Mouse (Mus musculus): Measurements from ENCODE around the gene Mief2. TPM values are rescaled to one million over a fixed set of nuclear protein-coding genes. Genes with fewer than 3 reads are reported as not detected.

Mief2 gene
- total and polyA plus RNA-seq, 3 experiments: 13.4 to 14.6 TPM; not detected in 1

DNA sequence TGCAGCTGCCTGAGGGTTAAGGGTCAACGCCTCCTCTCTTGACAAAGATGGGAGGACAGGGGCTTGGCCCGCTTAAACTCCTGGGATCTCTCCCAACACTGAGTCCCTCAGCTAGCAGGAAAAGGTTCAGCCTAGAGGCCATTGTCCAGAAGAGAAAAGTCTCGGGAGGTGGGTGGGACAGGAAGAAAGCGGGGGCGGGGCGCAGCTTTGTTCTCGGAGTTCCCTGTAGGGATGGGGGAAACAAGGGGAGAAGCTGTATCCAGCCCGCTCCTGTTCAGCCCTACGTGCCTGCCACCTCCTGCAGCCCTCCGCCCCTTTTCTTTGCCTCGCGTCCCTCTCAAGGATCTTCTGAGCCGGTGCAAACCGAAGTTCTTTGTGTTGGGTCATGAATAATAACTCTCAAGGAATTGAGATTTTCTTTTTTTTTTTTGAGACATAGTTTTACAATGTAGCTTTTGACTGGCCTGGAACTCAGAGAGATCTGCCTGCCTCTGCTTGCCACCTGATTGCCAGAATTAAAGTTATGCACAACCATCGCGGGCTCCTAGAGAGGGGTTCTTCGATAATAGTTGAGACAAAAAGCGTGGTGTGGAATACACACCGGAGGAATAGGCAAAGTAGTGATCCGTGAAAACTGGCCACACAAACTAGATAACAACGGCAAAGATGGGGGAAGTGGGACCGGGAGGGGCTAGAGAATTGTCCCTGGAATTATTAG, 29.2 kb upstream of the Mief2 start:
- no peak for TF ChIP-seq JUND (IDR thresholded peaks at IDR 0.05; ENCODE audit: low read depth, low read length)
- 0 out of 2 replicates have a peak, but pooled peaks have one; percentile 23 for TF ChIP-seq MAX (IDR thresholded peaks at IDR 0.05; ENCODE audit: low read length)
- no peak for TF ChIP-seq NRF1 (IDR thresholded peaks at IDR 0.05; ENCODE audit: insufficient read depth, low read depth, low read length, poor library complexity, severe bottlenecking)
- TF ChIP-seq ZKSCAN1 (IDR thresholded peaks at IDR 0.05; ENCODE audit: low read depth, low read length): no peak
- no peak for TF ChIP-seq TCF12 (IDR thresholded peaks at IDR 0.05; ENCODE audit: low read depth, low read length)
- TF ChIP-seq RAD21 (IDR thresholded peaks at IDR 0.05; ENCODE audit: low read depth, low read length): no peak
- TF ChIP-seq E2F4 (IDR thresholded peaks at IDR 0.05; ENCODE audit: borderline replicate concordance, low read depth, low read length): no peak
- no peak; the same call in 1 of the 2 replicates for TF ChIP-seq ELF1 (IDR thresholded peaks at IDR 0.05; ENCODE audit: low read depth, low read length)
- TF ChIP-seq SMC3 (IDR thresholded peaks at IDR 0.05; ENCODE audit: low read depth, low read length): no peak
- TF ChIP-seq MAZ (IDR thresholded peaks at IDR 0.05; ENCODE audit: low read depth, low read length): peak; percentile 78
- no peak for TF ChIP-seq TBP (IDR thresholded peaks at IDR 0.05; ENCODE audit: low read depth, low read length)
- 0 out of 2 replicates have a peak, but pooled peaks have one; percentile 68 for TF ChIP-seq ZMIZ1 (IDR thresholded peaks at IDR 0.05; ENCODE audit: low read depth, low read length)
- no peak for TF ChIP-seq USF2 (IDR thresholded peaks at IDR 0.05; ENCODE audit: borderline replicate concordance in 1 of 2, insufficient read depth in 1 of 2, low read depth in 1 of 2, low read length in 2 of 2)
- no peak for TF ChIP-seq MEF2A (IDR thresholded peaks at IDR 0.05; ENCODE audit: extremely low read depth, insufficient replicate concordance, low read depth, low read length, poor library complexity, severe bottlenecking)
- TF ChIP-seq ZC3H11A (IDR thresholded peaks at IDR 0.05; ENCODE audit: low read depth, low read length): no peak
- TF ChIP-seq NELFE (IDR thresholded peaks at IDR 0.05; ENCODE audit: low read depth, low read length): peak; percentile 32; the same call in 1 of the 2 replicates
- TF ChIP-seq POLR2AphosphoS5 (IDR thresholded peaks at IDR 0.05; ENCODE audit: borderline replicate concordance, low read depth, low read length): no peak
- TF ChIP-seq RCOR1 (IDR thresholded peaks at IDR 0.05; ENCODE audit: low read depth, low read length): 0 out of 2 replicates have a peak, but pooled peaks have one; percentile 34
- no peak for TF ChIP-seq KAT2A (conservative IDR thresholded peaks at IDR 0.05; ENCODE audit: low read depth, low read length)
- TF ChIP-seq GATA1 (IDR thresholded peaks at IDR 0.05; ENCODE audit: low read depth, low read length): no peak
- peak; percentile 76; the same call in 1 of the 2 replicates for TF ChIP-seq CHD1 (IDR thresholded peaks at IDR 0.05; ENCODE audit: low read depth, low read length)
- TF ChIP-seq EP300 (IDR thresholded peaks at IDR 0.05; ENCODE audit: low read depth in 1 of 2, low read length in 2 of 2): no peak
- TF ChIP-seq SIN3A (IDR thresholded peaks at IDR 0.05; ENCODE audit: low read length): peak; percentile 37; the same call in 1 of the 2 replicates
- TF ChIP-seq POLR2A (IDR thresholded peaks at IDR 0.05; ENCODE audit: control insufficient read depth in 1 of 2, insufficient read depth in 1 of 2, low read depth in 1 of 2, low read length in 2 of 2, poor library complexity in 1 of 2): no peak
- TF ChIP-seq GABPA (IDR thresholded peaks at IDR 0.05; ENCODE audit: low read depth, low read length): no peak
- TF ChIP-seq POLR2AphosphoS2 (IDR thresholded peaks at IDR 0.05; ENCODE audit: low read length): no peak
- TF ChIP-seq CTCF (IDR thresholded peaks at IDR 0.05 in 2 of 3, conservative IDR thresholded peaks at IDR 0.05 in 1 of 3; ENCODE audit: control insufficient read depth in 1 of 3, insufficient read depth in 1 of 3, low read depth in 2 of 3, low read length in 3 of 3, poor library complexity in 1 of 3, severe bottlenecking in 1 of 3): no peak
- no peak for TF ChIP-seq CHD2 (IDR thresholded peaks at IDR 0.05; ENCODE audit: low read length)
- peak; percentile 29; the same call in 1 of the 2 replicates for TF ChIP-seq ZNF384 (IDR thresholded peaks at IDR 0.05; ENCODE audit: low read depth, low read length)
- no peak for TF ChIP-seq USF1 (IDR thresholded peaks at IDR 0.05; ENCODE audit: low read depth, low read length)
- no peak for TF ChIP-seq BHLHE40 (IDR thresholded peaks at IDR 0.05; ENCODE audit: borderline replicate concordance, low read depth, low read length)
- H3K4me3 ChIP-seq (ENCODE audit: control insufficient read depth in 1 of 2, insufficient read depth in 1 of 2, low read depth in 2 of 2, low read length in 2 of 2): peak overlapping the region; percentile 65 to 96
- peaks cover 4% of the 10 kb centered on the region; the same call in 1 of the 2 replicates for H3K79me2 ChIP-seq (ENCODE audit: control insufficient read depth, insufficient read depth, low read length, poor library complexity)
- peak; percentile 71 for DNase-seq (ENCODE audit: low read depth, low spot score)
- H3K36me3 ChIP-seq (ENCODE audit: control insufficient read depth in 1 of 2, insufficient read depth in 2 of 2, low read length in 2 of 2): peaks cover 0 to 10% of the 10 kb centered on the region in 2 experiments; a peak in 2 of 4 replicates
- H3K4me1 ChIP-seq (ENCODE audit: control insufficient read depth in 1 of 2, insufficient read depth in 2 of 2, low read length in 2 of 2): peaks cover 8 to 16% of the 10 kb centered on the region in 2 experiments
- H3K27me3 ChIP-seq (ENCODE audit: control insufficient read depth in 1 of 2, insufficient read depth in 2 of 2, low read length in 2 of 2): peaks cover 0 to 4% of the 10 kb centered on the region in 2 experiments; a peak in 1 of 4 replicates
- H3K27ac ChIP-seq (ENCODE audit: control insufficient read depth, low read depth, low read length): peak overlapping the region; percentile 17
- H3K9me3 ChIP-seq (replicated peaks; ENCODE audit: insufficient read depth, low read length): no peaks in the 10 kb centered on the region
- peak overlapping the region; percentile 91 for H3K9ac ChIP-seq (ENCODE audit: control insufficient read depth, low read depth, low read length, poor library complexity, severe bottlenecking)

Measured in MEL (cell line).